ENCODE assay signal across 8 mouse cellular contexts in the genomic region with DNA sequence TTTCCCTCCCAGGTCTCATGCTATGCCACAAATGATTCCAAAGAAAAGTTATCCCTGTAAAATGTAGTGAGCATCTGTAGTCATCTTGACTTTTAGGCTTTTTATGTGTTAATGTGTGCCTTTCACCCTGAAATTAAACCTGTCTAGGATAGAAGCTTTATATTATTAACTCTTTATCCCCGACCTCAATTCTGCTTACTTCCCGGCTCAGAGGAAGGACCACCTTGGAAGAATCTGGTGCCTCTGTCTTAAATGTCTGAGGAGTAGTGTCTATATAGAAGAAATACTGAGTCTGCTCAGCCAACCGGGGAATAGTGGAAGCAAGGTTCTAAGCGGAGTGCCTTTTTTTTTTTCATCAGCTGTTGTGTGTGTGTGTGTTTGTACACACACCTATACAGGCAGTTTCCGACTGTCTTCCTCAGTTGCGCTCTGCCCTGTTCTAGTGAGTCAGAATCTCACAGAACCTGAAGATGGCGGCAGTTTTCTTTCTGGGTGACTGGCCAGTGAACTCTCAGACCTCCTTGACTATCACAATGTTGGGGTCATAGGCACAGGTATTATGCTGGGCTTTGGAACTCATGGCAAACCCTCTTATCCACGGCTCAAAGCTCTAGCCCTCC. TPM values are rescaled to one million over a fixed set of nuclear protein-coding genes. Genes with fewer than 3 reads are reported as not detected.
DNase-seq lines count a peak whose midpoint lies in the region; ATAC-seq lines count a peak whose summit lies in the region.

No protein-coding gene starts in this region.

- peak overlapping the region; percentile 92 for H3K9ac ChIP-seq in kidney, embryonic 15.5 days
- peak overlapping the region; percentile 69; the same call in 1 of the 2 replicates for H3K9ac ChIP-seq in intestine, embryonic 14.5 days (ENCODE audit: low read length)
- peak overlapping the region; percentile 93 for H3K9ac ChIP-seq in neural tube, embryonic 13.5 days

- peak overlapping the region; percentile 93 for H3K4me2 ChIP-seq in kidney, embryonic 15.5 days
- H3K4me2 ChIP-seq in intestine, embryonic 14.5 days (ENCODE audit: low read length) = peak overlapping the region; percentile 84
- H3K4me2 ChIP-seq in neural tube, embryonic 13.5 days = peak overlapping the region; percentile 92

- H3K9me3 ChIP-seq in kidney, embryonic 15.5 days (replicated peaks) = no peaks in the 10 kb centered on the region
- no peaks in the 10 kb centered on the region for H3K9me3 ChIP-seq in intestine, embryonic 14.5 days (ENCODE audit: control insufficient read depth, low read length)
- no peaks in the 10 kb centered on the region for H3K9me3 ChIP-seq in neural tube, embryonic 13.5 days

- H3K4me3 ChIP-seq in kidney, embryonic 15.5 days (replicated peaks) = peak overlapping the region; percentile 79
- H3K4me3 ChIP-seq in brown adipose tissue, adult 24 weeks (ENCODE audit: insufficient read depth, low read depth, low read length) = peak overlapping the region; percentile 91
- H3K4me3 ChIP-seq in intestine, embryonic 14.5 days (ENCODE audit: low read depth, low read length) = peak overlapping the region; percentile 53
- peak overlapping the region; percentile 91 for H3K4me3 ChIP-seq in neural tube, embryonic 13.5 days

- no peaks in the 10 kb centered on the region; the same call in 1 of the 2 replicates for H3K36me3 ChIP-seq in kidney, embryonic 15.5 days
- H3K36me3 ChIP-seq in intestine, embryonic 14.5 days (ENCODE audit: control insufficient read depth, insufficient read depth, low read length) = no peaks in the 10 kb centered on the region
- H3K36me3 ChIP-seq in neural tube, embryonic 13.5 days = 0 out of 2 replicates have a peak, but pooled peaks cover 5% of the 10 kb centered on the region

- no peak for DNase-seq in kidney, adult 8-10 months
- no peak for DNase-seq in intestine, embryonic 14.5 days (ENCODE audit: low spot score)
- DNase-seq in ovary, postnatal 36 days (ENCODE audit: low spot score) = no peak
- no peak for DNase-seq in cerebellum, adult 9-10 months
- DNase-seq in kidney, postnatal 14 days = no peak

- no peak overlapping the region for H3K27ac ChIP-seq in kidney, embryonic 15.5 days
- no peak overlapping the region for H3K27ac ChIP-seq in brown adipose tissue, adult 24 weeks (replicated peaks; ENCODE audit: low read depth, low read length)
- no peak overlapping the region for H3K27ac ChIP-seq in intestine, embryonic 14.5 days (ENCODE audit: low read depth)
- no peak overlapping the region for H3K27ac ChIP-seq in neural tube, embryonic 13.5 days (replicated peaks)

- WGBS in kidney, embryonic 15.5 days = 34% methylated on average over 8 of the region's 8 CpGs
- WGBS in intestine, embryonic 14.5 days = 39% methylated on average over 8 of the region's 8 CpGs
- WGBS in neural tube, embryonic 13.5 days = 43% methylated on average over 8 of the region's 8 CpGs

- no peak for ATAC-seq in kidney, embryonic 15.5 days (replicated peaks; ENCODE audit: low FRiP score)
- ATAC-seq in intestine, embryonic 14.5 days (replicated peaks; ENCODE audit: low FRiP score, low TSS enrichment, low read depth) = no peak
- no peak for ATAC-seq in neural tube, embryonic 13.5 days (ENCODE audit: low read depth)

- H3K4me1 ChIP-seq in kidney, embryonic 15.5 days = peaks cover 21% of the 10 kb centered on the region
- no peaks in the 10 kb centered on the region for H3K4me1 ChIP-seq in brown adipose tissue, adult 24 weeks (ENCODE audit: control insufficient read depth, insufficient read depth, insufficient read length, low read length)
- peaks cover 12% of the 10 kb centered on the region; the same call in 1 of the 2 replicates for H3K4me1 ChIP-seq in intestine, embryonic 14.5 days (replicated peaks; ENCODE audit: control insufficient read depth, insufficient read depth, low read length)
- H3K4me1 ChIP-seq in neural tube, embryonic 13.5 days (replicated peaks) = peaks cover 23% of the 10 kb centered on the region

- H3K27me3 ChIP-seq in kidney, embryonic 15.5 days = no peaks in the 10 kb centered on the region
- H3K27me3 ChIP-seq in intestine, embryonic 14.5 days (replicated peaks; ENCODE audit: control insufficient read depth, insufficient read depth, low read length) = no peaks in the 10 kb centered on the region
- H3K27me3 ChIP-seq in neural tube, embryonic 13.5 days = no peaks in the 10 kb centered on the region

RNA-seq across cellular contexts. Expression of a gene that starts 1.1 kb away (rescaled TPM):
- polyA plus RNA-seq in kidney, embryonic 15.5 days (2015; fragmentation: Nextera tagmentation; extraction: Ambion mirVana) = 59.2 and 59.3 TPM in 2 replicates
- 4.9 and 6.5 TPM in 2 replicates for polyA plus RNA-seq in brown adipose tissue, adult 24 weeks (2012; ENCODE audit: insufficient read depth, insufficient read length, missing spikeins)
- 59.9 and 61.8 TPM in 2 replicates for polyA plus RNA-seq in intestine, embryonic 14.5 days (2014; fragmentation: Nextera tagmentation; extraction: Ambion mirVana)
- 44.5 and 47.1 TPM in 2 replicates for polyA plus RNA-seq in neural tube, embryonic 13.5 days (2015; fragmentation: Nextera tagmentation; extraction: Ambion mirVana)

RNA-seq across cellular contexts. Expression of a gene that starts 1.2 kb away (rescaled TPM):
- polyA plus RNA-seq in kidney, embryonic 15.5 days (2015; fragmentation: Nextera tagmentation; extraction: Ambion mirVana) = 10.7 and 12.7 TPM in 2 replicates
- not detected in 2 replicates for polyA plus RNA-seq in brown adipose tissue, adult 24 weeks (2012; ENCODE audit: insufficient read depth, insufficient read length, missing spikeins)
- 13.4 and 15.7 TPM in 2 replicates for polyA plus RNA-seq in intestine, embryonic 14.5 days (2014; fragmentation: Nextera tagmentation; extraction: Ambion mirVana)
- 4.2 and 4.7 TPM in 2 replicates for polyA plus RNA-seq in neural tube, embryonic 13.5 days (2015; fragmentation: Nextera tagmentation; extraction: Ambion mirVana)
